Comparison of ENCODE assay signal across 8 mouse cellular contexts in genomic region chr3:88717198-88717798, GRCm38 (mm10). TPM values are rescaled to one million over a fixed set of nuclear protein-coding genes. Genes with fewer than 3 reads are reported as not detected.
DNase-seq lines count a peak whose midpoint lies in the region; ATAC-seq and TF ChIP-seq lines count a peak whose summit lies in the region.

No protein-coding gene starts in this region.

- peak overlapping the region; percentile 47 for H3K9ac ChIP-seq in intestine, embryonic 14.5 days (ENCODE audit: low read length)
- peak overlapping the region; percentile 88 for H3K9ac ChIP-seq in liver, embryonic 14.5 days (replicated peaks)

- no peaks in the 10 kb centered on the region for H3K27me3 ChIP-seq in forebrain, embryonic 10.5 days (ENCODE audit: poor library complexity, severe bottlenecking)
- no peaks in the 10 kb centered on the region for H3K27me3 ChIP-seq in intestine, embryonic 14.5 days (replicated peaks; ENCODE audit: control insufficient read depth, insufficient read depth, low read length)
- no peaks in the 10 kb centered on the region for H3K27me3 ChIP-seq in liver, embryonic 14.5 days (ENCODE audit: control insufficient read depth, insufficient read depth, low read length)
- no peaks in the 10 kb centered on the region for H3K27me3 ChIP-seq in myocyte (ENCODE audit: control insufficient read depth, insufficient read depth, insufficient read length)

- no peaks in the 10 kb centered on the region for H3K9me3 ChIP-seq in forebrain, embryonic 10.5 days
- H3K9me3 ChIP-seq in intestine, embryonic 14.5 days (ENCODE audit: control insufficient read depth, low read length): no peaks in the 10 kb centered on the region
- no peaks in the 10 kb centered on the region for H3K9me3 ChIP-seq in liver, embryonic 14.5 days (ENCODE audit: control insufficient read depth, low read length)

- TF ChIP-seq EP300 in liver, embryonic 14.5 days (IDR thresholded peaks at IDR 0.05; ENCODE audit: low read depth): no peak

- H3K4me3 ChIP-seq in forebrain, embryonic 10.5 days: peak overlapping the region; percentile 82
- H3K4me3 ChIP-seq in intestine, embryonic 14.5 days (ENCODE audit: low read depth, low read length): peak overlapping the region; percentile 64
- peak overlapping the region; percentile 85 to 91 for H3K4me3 ChIP-seq in liver, embryonic 14.5 days (ENCODE audit: insufficient read depth in 1 of 2, low read depth in 2 of 2, low read length in 2 of 2)
- peak overlapping the region; percentile 91 for H3K4me3 ChIP-seq in myocyte

- peak; percentile 68; the same call in 1 of the 2 replicates for ATAC-seq in intestine, embryonic 14.5 days (replicated peaks; ENCODE audit: low FRiP score, low TSS enrichment, low read depth)
- peak; percentile 66 for ATAC-seq in liver, embryonic 14.5 days (ENCODE audit: insufficient read depth)

- H3K4me1 ChIP-seq in forebrain, embryonic 10.5 days: peaks cover 25% of the 10 kb centered on the region
- peaks cover 9% of the 10 kb centered on the region for H3K4me1 ChIP-seq in intestine, embryonic 14.5 days (replicated peaks; ENCODE audit: control insufficient read depth, insufficient read depth, low read length)
- H3K4me1 ChIP-seq in liver, embryonic 14.5 days (replicated peaks; ENCODE audit: control insufficient read depth in 2 of 2, insufficient read depth in 2 of 2, low read length in 1 of 2): peaks cover 7 to 16% of the 10 kb centered on the region in 2 experiments

- H3K4me2 ChIP-seq in intestine, embryonic 14.5 days (ENCODE audit: low read length): peak overlapping the region; percentile 68
- H3K4me2 ChIP-seq in liver, embryonic 14.5 days (ENCODE audit: low read depth): peak overlapping the region; percentile 88
- H3K4me2 ChIP-seq in myocyte (ENCODE audit: low read depth): peak overlapping the region; percentile 94

- H3K27ac ChIP-seq in forebrain, embryonic 10.5 days: peak overlapping the region; percentile 86
- H3K27ac ChIP-seq in intestine, embryonic 14.5 days (ENCODE audit: low read depth): peak overlapping the region; percentile 12; the same call in 1 of the 2 replicates
- H3K27ac ChIP-seq in liver, embryonic 14.5 days: peak overlapping the region; percentile 88

- peak overlapping the region; percentile 57 for H3ac ChIP-seq in myocyte (ENCODE audit: control insufficient read depth, insufficient read length)

- peaks cover 66% of the 10 kb centered on the region for H3K36me3 ChIP-seq in forebrain, embryonic 10.5 days (replicated peaks)
- H3K36me3 ChIP-seq in intestine, embryonic 14.5 days (ENCODE audit: control insufficient read depth, insufficient read depth, low read length): peaks cover 50% of the 10 kb centered on the region
- H3K36me3 ChIP-seq in liver, embryonic 14.5 days (replicated peaks; ENCODE audit: control insufficient read depth, insufficient read depth, low read depth): peaks cover 18% of the 10 kb centered on the region
- peaks cover 29% of the 10 kb centered on the region for H3K36me3 ChIP-seq in myocyte (ENCODE audit: control insufficient read depth, insufficient read depth)

- 12% methylated on average over 9 of the region's 9 CpGs for WGBS in forebrain, embryonic 10.5 days
- 3% methylated on average over 9 of the region's 9 CpGs for WGBS in intestine, embryonic 14.5 days
- 7% methylated on average over 9 of the region's 9 CpGs for WGBS in liver, embryonic 14.5 days (ENCODE audit: insufficient replicate concordance)

- TF ChIP-seq POLR2A in myocyte (IDR thresholded peaks at IDR 0.05; ENCODE audit: insufficient read length, low read depth): no peak

- DNase-seq in ovary, postnatal 14 days (ENCODE audit: low spot score): peak; percentile 21
- no peak for DNase-seq in ovary, adult 18-20 months (ENCODE audit: low spot score)
- peak; percentile 20 for DNase-seq in adrenal gland, postnatal 25 days
- peak; percentile 38 for DNase-seq in forebrain, embryonic 10.5 days (ENCODE audit: extremely low spot score, low spot score)
- no peak for DNase-seq in intestine, embryonic 14.5 days (ENCODE audit: low spot score)
- peak in 2 of 3 experiments; percentile 12 to 38 for DNase-seq in liver, embryonic 14.5 days (ENCODE audit: low read depth in 3 of 3, low spot score in 3 of 3)
- no peak for DNase-seq in urinary bladder, postnatal 4 days (ENCODE audit: low spot score in 2 of 2)

- no peak for TF ChIP-seq CTCF in liver, embryonic 14.5 days (IDR thresholded peaks at IDR 0.05; ENCODE audit: low read depth)

- peaks cover 27% of the 10 kb centered on the region for H3K79me2 ChIP-seq in myocyte (ENCODE audit: control insufficient read depth, insufficient read depth)

TF ChIP-seq in myocyte, 11 proteins besides CTCF, POLR2A, EP300 and RAD21:
- no peak for TF ChIP-seq POLR2AphosphoS2 (IDR thresholded peaks at IDR 0.05; ENCODE audit: insufficient read length, low read depth)

RNA-seq across cellular contexts. Expression of gene Rit1, which starts 0.7 kb away (rescaled TPM):
- 48.7 and 65.4 TPM in 2 replicates for total RNA-seq in adrenal gland, postnatal 25 days (2021)
- polyA plus RNA-seq in forebrain, embryonic 10.5 days (2016; fragmentation: Nextera tagmentation; extraction: Ambion mirVana): 32.3 and 34.3 TPM in 2 replicates
- 56.4 and 62.1 TPM in 2 replicates for polyA plus RNA-seq in intestine, embryonic 14.5 days (2014; fragmentation: Nextera tagmentation; extraction: Ambion mirVana)
- polyA plus RNA-seq in liver, embryonic 14.5 days (2012; rRNA removed): 15.8 and 20.3 TPM in 2 replicates
- polyA plus RNA-seq in liver, embryonic 14.5 days (2014; fragmentation: Nextera tagmentation; extraction: Ambion mirVana): 30.6 and 31.6 TPM in 2 replicates
- polyA plus RNA-seq in myocyte (2012; fragmentation: generic; extraction: Trizol): 62.3 TPM

RNA-seq across cellular contexts. Expression of gene Khdc4, which starts 31.7 kb away (rescaled TPM):
- total RNA-seq in adrenal gland, postnatal 25 days (2021): 64.9 and 69.4 TPM in 2 replicates
- polyA plus RNA-seq in forebrain, embryonic 10.5 days (2016; fragmentation: Nextera tagmentation; extraction: Ambion mirVana): 86.3 and 97.3 TPM in 2 replicates
- polyA plus RNA-seq in intestine, embryonic 14.5 days (2014; fragmentation: Nextera tagmentation; extraction: Ambion mirVana): 78.9 and 87.9 TPM in 2 replicates
- 24.2 and 29.4 TPM in 2 replicates for polyA plus RNA-seq in liver, embryonic 14.5 days (2012; rRNA removed)
- 18.5 and 20.8 TPM in 2 replicates for polyA plus RNA-seq in liver, embryonic 14.5 days (2014; fragmentation: Nextera tagmentation; extraction: Ambion mirVana)
- 17.2 TPM for polyA plus RNA-seq in myocyte (2012; fragmentation: generic; extraction: Trizol)

RNA-seq across cellular contexts. Expression of gene Syt11, which starts 57.7 kb away (rescaled TPM):
- 7.8 and 11.1 TPM in 2 replicates for total RNA-seq in adrenal gland, postnatal 25 days (2021)
- 121 and 123 TPM in 2 replicates for polyA plus RNA-seq in forebrain, embryonic 10.5 days (2016; fragmentation: Nextera tagmentation; extraction: Ambion mirVana)
- 28.6 and 29.7 TPM in 2 replicates for polyA plus RNA-seq in intestine, embryonic 14.5 days (2014; fragmentation: Nextera tagmentation; extraction: Ambion mirVana)
- 0.35 and 0.55 TPM in 2 replicates for polyA plus RNA-seq in liver, embryonic 14.5 days (2012; rRNA removed)
- polyA plus RNA-seq in liver, embryonic 14.5 days (2014; fragmentation: Nextera tagmentation; extraction: Ambion mirVana): 0.47 and 0.57 TPM in 2 replicates
- polyA plus RNA-seq in myocyte (2012; fragmentation: generic; extraction: Trizol): 3.1 TPM

Comparison
In these comparisons a context has a peak if more than half of its experiments do, and no peak if none do; other contexts are left out.
1. DNase-seq: peak in ovary, postnatal 14 days (single experiment), adrenal gland, postnatal 25 days (single experiment), forebrain, embryonic 10.5 days (single experiment) and liver, embryonic 14.5 days (2 of 3); none in ovary, adult 18-20 months (single experiment), intestine, embryonic 14.5 days (single experiment) and urinary bladder, postnatal 4 days (0 of 2).
2. H3K27ac ChIP-seq: peak in every context shown above with its lines; median percentile 88 in liver, embryonic 14.5 days; 86 in forebrain, embryonic 10.5 days; 12 in intestine, embryonic 14.5 days.
3. Peak in every context shown above with its lines, with median percentiles within 50 percentile points of each other: H3K4me3 ChIP-seq and H3K4me2 ChIP-seq.